Mouse (Mus musculus): Measurements from ENCODE around the gene Il34. TPM values are rescaled to one million over a fixed set of nuclear protein-coding genes. Genes with fewer than 3 reads are reported as not detected.

Il34 gene
- polyA plus RNA-seq, 1 experiment from 2014 or later: 2.6 TPM

DNA sequence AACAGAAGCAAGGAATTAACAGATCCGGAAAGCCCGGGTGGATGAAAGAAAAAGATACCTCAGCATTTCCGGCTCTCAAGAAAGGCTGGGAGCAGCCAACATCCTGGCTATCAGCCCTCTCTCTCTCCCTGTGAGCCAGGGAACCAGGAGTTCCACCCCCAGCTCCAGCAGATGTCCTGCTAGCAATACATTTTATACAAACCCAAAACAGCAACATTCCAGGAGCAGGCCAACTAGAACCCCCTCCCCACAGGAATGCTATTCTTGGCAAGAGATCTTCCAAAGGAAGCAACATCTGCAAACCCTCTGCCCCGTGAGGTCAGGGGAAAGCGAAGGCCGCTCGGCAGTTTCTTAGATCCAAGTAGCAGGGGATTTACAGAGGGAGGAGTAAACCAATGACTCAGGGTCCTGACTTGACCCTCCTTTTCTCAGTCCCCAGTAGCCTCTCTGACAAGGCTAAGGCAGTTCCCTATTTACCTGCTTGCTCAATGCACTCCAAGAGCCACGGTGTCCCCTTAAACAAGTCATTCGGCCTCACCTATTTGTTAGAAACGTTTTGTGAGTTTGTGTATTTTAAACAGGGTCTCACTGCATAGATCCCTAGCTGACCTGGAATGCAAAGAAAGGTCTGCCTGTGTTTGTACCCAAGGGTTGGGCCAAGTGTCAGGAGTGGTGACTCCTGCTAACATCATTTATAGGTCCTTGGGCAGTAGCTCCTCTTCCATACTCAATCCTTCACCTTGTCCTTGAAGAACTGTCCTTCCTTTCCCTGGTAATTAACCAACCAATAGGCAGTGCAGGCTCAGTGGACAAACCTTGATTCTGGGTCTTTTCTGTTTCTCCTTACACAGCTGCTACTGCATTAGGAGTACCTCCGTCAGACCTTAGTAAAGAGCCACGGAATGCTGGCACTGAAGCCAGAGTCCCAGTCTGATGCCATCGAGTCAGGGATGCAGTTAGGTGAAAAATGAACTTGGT is 3.1 kb upstream of the Il34 start:
- Histone ChIP-seq H3K9me3 (no peaks in the 10 kb centered on the region), H3K27ac (replicated peaks) (peak overlapping the region; percentile 33; the same call in 1 of the 2 replicates), H3K27me3 (no peaks in the 10 kb centered on the region), H3K36me3 (peaks cover 55% of the 10 kb centered on the region), H3K9ac (no peak overlapping the region), H3K4me2 (no peak overlapping the region), H3K4me1 (replicated peaks) (no peaks in the 10 kb centered on the region), H3K4me3 (no peak overlapping the region)
- 66% methylated on average over 13 of the region's 13 CpGs for WGBS
- ATAC-seq (ENCODE audit: low read depth): no peak

DNA sequence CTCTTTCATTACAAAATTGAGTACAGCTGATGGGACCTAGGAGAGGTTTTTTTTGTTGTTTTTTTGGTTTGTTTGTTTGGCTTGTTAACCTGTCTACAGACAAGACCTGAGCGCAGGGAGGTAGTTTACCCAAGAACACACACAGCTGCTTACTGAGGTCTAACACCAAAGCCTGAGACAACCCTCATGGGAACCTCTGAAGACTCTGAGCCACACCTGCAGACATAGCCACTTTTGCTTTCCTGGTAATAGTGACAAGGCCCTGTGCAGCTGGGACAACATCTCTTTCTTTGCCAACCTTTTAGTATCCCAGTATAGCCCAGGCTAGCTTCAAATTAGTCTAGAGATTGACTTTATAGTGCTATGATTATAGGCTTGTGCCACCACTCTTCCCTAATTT is 422 bp upstream of the Il34 start:
- Histone ChIP-seq H3K4me2 (no peak overlapping the region), H3K9me3 (no peaks in the 10 kb centered on the region), H3K27me3 (no peaks in the 10 kb centered on the region), H3K27ac (replicated peaks) (no peak overlapping the region), H3K9ac (no peak overlapping the region), H3K4me1 (replicated peaks) (no peaks in the 10 kb centered on the region), H3K4me3 (no peak overlapping the region), H3K36me3 (peaks cover 28% of the 10 kb centered on the region)
- ATAC-seq (ENCODE audit: low read depth): no peak
- WGBS: 96% methylated on average over 1 of the region's 1 CpGs

DNA sequence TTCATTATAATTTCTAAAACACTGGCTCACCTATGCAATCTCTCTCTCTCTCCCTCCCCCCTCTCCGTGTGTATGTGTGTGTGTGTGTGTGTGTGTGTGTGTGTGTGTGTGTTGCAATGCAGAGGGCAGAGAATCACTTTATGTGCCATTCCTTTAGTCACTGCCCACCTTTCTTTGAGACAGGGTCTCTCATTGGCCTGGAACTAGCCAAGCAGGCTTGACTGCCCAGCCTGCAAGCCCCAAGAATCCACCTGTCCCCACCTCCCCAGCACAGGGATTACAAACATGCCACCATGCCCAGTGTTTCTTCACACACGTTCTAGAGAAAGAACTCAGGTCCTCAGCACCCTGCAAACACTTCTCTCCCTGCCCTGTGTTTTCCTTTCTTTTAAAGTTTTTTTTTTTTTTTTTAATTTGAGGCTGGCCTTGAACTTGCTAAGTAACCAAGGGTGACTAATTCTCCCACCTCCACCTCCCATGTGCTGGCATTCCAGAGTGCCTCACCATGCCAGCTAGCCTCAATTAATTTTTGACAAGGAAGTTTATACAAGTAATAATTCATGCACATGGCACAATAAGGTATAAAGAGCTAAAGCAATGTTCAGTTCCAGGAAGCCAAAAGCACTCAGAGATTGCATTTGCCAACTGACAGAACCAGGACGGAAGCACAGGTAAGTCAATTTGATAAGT is 754 bp downstream of the Il34 start:
- no peak overlapping the region for H3K9ac ChIP-seq
- peaks cover 16% of the 10 kb centered on the region for H3K36me3 ChIP-seq
- no peak overlapping the region for H3K4me3 ChIP-seq
- H3K4me2 ChIP-seq: no peak overlapping the region
- H3K9me3 ChIP-seq: no peaks in the 10 kb centered on the region
- H3K27me3 ChIP-seq: no peaks in the 10 kb centered on the region
- ATAC-seq (ENCODE audit: low read depth): no peak
- no peaks in the 10 kb centered on the region for H3K4me1 ChIP-seq (replicated peaks)
- H3K27ac ChIP-seq (replicated peaks): no peak overlapping the region
- WGBS: 68% methylated on average over 3 of the region's 3 CpGs

DNA sequence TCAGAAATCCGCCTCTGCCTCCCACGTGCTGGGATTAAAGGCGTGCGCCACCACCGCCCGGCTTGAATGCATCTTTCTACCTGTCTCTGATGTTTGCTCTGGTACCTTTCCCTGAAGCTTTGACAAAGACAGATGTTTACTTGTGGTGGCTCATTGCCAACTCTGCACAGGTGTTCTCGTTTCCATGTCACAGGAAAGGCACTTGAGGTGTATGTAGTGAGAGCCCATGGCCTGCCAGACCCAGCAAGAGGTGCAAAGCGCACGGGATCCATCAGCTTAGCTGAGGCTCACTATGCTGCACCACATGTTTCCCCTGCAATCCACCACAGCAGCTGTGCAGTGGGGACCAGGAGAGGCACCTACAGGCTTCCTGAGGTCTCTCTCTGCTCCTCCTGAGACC is 1.9 kb downstream of the Il34 start:
- Histone ChIP-seq H3K36me3 (peaks cover 5% of the 10 kb centered on the region; the same call in 1 of the 2 replicates), H3K9ac (no peak overlapping the region), H3K4me3 (no peak overlapping the region), H3K9me3 (no peaks in the 10 kb centered on the region), H3K4me2 (no peak overlapping the region), H3K27me3 (no peaks in the 10 kb centered on the region), H3K27ac (replicated peaks) (no peak overlapping the region), H3K4me1 (replicated peaks) (no peaks in the 10 kb centered on the region)
- no peak for ATAC-seq (ENCODE audit: low read depth)
- WGBS: 90% methylated on average over 9 of the region's 9 CpGs

DNA sequence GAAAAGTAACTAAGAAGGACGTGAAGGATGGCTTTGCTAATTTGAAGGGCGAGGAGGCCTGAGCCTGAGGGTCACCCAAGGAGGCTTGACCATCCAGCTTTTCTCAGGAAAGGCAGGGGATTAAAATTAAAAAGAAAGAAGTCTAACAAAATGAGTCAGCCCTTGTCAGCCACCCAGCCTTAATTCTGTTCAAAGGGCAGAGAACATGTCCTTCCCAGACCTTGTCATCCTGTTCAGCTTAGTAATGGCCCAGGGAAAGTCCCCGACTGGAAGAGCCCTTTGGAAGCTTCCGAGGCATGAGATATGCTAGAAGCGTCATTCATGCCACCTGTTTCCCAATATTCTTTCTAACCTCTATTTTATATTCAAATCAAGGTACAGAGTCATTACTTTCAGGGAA is 2.7 kb downstream of the Il34 start:
- ATAC-seq (ENCODE audit: low read depth): no peak

DNA sequence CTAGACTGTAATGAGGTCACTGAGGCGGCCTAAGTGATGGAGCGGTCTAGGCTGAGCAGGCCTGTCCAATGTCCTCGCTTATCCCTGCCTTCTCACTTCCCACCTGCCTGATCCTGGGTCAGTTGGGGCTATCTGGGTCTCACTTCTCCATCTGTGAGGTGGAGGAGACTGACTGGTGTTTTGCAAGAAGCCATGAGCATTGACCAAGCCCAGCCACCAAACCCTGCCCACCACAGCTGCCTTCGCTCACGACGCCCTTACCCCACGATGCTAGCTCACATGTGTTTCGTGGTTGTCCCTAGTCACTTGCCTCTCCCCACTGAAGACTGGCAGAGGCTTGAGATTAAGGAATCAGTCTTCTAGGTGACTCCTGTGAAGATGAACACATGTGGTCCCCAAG is 8.6 kb downstream of the Il34 start:
- Histone ChIP-seq H3K4me3 (no peak overlapping the region), H3K27ac (replicated peaks) (no peak overlapping the region)
- no peak for ATAC-seq (ENCODE audit: low read depth)

More for the DNA sequence above, 2.7 kb downstream of the Il34 start:
- Histone ChIP-seq H3K9me3 (no peaks in the 10 kb centered on the region), H3K4me1 (replicated peaks) (no peaks in the 10 kb centered on the region), H3K4me3 (no peak overlapping the region), H3K4me2 (no peak overlapping the region), H3K36me3 (no peaks in the 10 kb centered on the region), H3K27me3 (no peaks in the 10 kb centered on the region), H3K27ac (replicated peaks) (no peak overlapping the region), H3K9ac (no peak overlapping the region)
- WGBS: 85% methylated on average over 5 of the region's 5 CpGs

DNA sequence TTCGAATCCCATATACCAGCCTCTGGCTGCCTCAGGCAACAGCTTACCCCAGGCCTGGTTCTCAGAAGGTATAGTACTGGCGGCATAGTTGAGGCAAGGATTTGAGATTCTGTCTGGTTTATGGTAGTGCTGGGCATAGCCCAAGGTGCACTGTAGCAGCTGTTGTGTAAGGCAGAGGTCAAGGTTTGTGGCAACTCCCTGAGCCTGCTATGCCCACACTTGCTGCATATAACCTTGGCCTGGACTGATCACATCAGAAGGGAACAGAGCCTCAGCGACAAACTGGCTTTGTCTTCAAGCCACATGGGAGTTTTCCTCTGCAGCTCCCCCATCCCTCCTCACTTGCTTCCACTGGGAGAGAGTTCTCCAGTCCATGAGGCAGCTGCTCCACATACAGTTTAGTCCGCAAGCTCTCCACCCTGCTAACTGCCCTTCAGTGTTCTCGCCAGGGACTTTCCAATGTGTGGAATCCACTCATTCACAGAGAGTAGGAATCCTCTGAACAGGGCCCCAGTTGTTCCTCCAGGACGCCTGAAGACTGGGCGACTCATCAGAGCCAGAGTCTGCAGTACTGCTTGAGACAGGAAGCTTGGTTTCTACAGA is 11.3 kb downstream of the Il34 start:
- WGBS: 89% methylated on average over 7 of the region's 7 CpGs
- Histone ChIP-seq H3K9ac (no peak overlapping the region), H3K4me1 (replicated peaks) (no peaks in the 10 kb centered on the region), H3K36me3 (no peaks in the 10 kb centered on the region), H3K4me2 (no peak overlapping the region), H3K27me3 (no peaks in the 10 kb centered on the region), H3K27ac (replicated peaks) (no peak overlapping the region), H3K9me3 (no peaks in the 10 kb centered on the region), H3K4me3 (no peak overlapping the region)
- no peak for ATAC-seq (ENCODE audit: low read depth)

More for the DNA sequence above, 8.6 kb downstream of the Il34 start:
- H3K4me1 ChIP-seq (replicated peaks): no peaks in the 10 kb centered on the region
- H3K36me3 ChIP-seq: no peaks in the 10 kb centered on the region
- no peaks in the 10 kb centered on the region for H3K9me3 ChIP-seq
- 95% methylated on average over 8 of the region's 8 CpGs for WGBS
- H3K9ac ChIP-seq: no peak overlapping the region
- no peaks in the 10 kb centered on the region for H3K27me3 ChIP-seq
- H3K4me2 ChIP-seq: no peak overlapping the region

DNA sequence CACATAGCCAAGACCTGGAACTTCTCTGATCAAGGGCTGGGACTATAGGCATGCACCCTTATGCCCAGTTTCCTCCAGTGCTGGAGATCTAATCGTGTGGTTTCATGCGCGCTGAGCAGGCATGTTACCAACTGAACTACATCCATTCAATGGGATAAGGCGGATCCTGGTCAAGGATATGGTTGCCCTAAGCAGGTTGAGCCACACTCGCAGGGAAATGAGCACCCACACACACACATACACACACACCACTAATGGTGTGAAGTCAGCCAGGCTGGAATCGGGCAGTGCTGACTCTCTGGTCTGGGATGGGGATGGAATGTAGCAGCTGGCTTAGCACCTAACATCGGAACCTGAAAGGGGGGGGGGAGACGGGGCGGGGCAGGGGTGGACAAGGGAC is 11.8 kb downstream of the Il34 start:
- Histone ChIP-seq H3K36me3 (no peaks in the 10 kb centered on the region), H3K27ac (replicated peaks) (no peak overlapping the region), H3K4me3 (no peak overlapping the region), H3K9ac (no peak overlapping the region), H3K9me3 (no peaks in the 10 kb centered on the region), H3K4me1 (replicated peaks) (no peaks in the 10 kb centered on the region), H3K4me2 (no peak overlapping the region), H3K27me3 (no peaks in the 10 kb centered on the region)
- no peak for ATAC-seq (ENCODE audit: low read depth)
- WGBS: 91% methylated on average over 9 of the region's 9 CpGs

DNA sequence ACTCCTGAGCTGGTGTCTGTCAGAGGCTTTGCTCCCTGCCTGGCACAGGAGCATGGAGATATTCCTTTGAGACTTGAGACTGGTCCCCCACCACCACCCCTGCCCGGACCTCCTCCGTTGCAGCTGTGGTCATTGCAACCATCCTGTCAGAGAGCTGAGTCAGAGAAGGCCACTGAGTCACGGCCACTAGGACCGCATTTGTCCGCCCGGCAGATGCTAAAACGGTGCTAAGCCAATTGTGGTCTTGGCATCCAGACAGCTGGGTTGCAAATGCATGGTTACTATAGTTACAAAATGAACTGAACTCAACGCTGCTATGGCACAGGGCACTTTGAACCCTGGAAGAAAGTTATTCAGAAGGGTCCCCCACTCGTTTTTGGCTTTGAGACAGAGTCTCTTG is 12.2 kb downstream of the Il34 start:
- no peaks in the 10 kb centered on the region for H3K27me3 ChIP-seq
- no peaks in the 10 kb centered on the region for H3K36me3 ChIP-seq
- H3K27ac ChIP-seq (replicated peaks): no peak overlapping the region
- 82% methylated on average over 9 of the region's 9 CpGs for WGBS
- H3K9ac ChIP-seq: no peak overlapping the region
- no peak overlapping the region for H3K4me2 ChIP-seq
- no peak for ATAC-seq (ENCODE audit: low read depth)
- no peaks in the 10 kb centered on the region for H3K4me1 ChIP-seq (replicated peaks)
- no peak overlapping the region for H3K4me3 ChIP-seq
- no peaks in the 10 kb centered on the region for H3K9me3 ChIP-seq

DNA sequence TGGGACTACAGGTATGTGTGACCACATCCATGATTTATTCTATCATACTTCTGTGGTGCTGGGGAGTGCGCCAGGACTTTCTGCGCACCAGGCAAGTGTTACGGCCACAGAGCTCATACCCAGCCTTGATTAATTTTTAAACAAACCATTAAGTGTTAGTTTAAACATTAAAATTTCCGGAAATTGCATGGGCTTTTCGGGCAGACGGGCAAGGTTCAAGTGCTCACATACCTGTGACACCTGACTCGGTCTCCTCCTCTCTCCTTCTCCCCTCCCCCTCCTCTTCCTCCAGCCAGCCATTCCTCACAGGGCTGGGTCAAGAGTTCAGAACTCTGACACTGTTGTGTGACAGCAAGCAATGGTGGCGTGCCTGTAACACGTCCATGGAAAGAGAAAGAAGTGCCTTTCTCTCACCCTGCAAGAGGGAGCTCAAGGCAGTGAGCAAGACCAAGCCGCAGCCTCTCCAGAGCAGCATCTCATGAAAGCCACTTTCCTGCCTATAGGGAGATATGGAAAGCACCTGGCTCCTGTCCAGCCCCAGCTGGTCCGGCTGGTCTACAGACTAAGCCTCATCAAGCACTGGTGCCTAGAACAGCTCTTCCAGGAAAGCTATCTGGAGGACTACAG is 13.0 kb downstream of the Il34 start:
- no peak overlapping the region for H3K4me2 ChIP-seq
- WGBS: 77% methylated on average over 11 of the region's 11 CpGs
- H3K4me3 ChIP-seq: no peak overlapping the region
- no peaks in the 10 kb centered on the region for H3K4me1 ChIP-seq (replicated peaks)
- no peaks in the 10 kb centered on the region for H3K36me3 ChIP-seq
- H3K27ac ChIP-seq (replicated peaks): no peak overlapping the region
- no peak for ATAC-seq (ENCODE audit: low read depth)
- no peaks in the 10 kb centered on the region for H3K27me3 ChIP-seq
- no peaks in the 10 kb centered on the region for H3K9me3 ChIP-seq
- no peak overlapping the region for H3K9ac ChIP-seq

DNA sequence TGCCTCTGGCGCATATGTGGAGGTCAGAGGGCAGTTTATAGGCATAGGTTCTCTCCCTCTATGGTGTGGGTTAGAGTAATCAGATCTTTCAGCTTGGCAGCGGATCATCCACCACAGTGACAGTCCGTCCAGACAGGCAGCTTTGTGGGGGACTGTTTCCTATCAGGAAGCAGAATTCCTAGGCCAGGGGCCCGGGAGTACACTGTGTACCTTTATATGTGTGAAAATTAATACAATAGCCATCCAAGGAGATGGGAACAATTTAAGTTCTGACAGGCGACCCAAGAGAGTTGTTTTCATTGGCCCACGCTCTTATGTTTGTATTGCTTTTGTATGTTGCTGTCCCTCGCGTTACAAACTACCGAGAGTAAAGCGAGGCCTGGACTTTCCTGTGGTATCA is 14.6 kb downstream of the Il34 start:
- Histone ChIP-seq H3K9me3 (no peaks in the 10 kb centered on the region), H3K36me3 (no peaks in the 10 kb centered on the region), H3K9ac (no peak overlapping the region), H3K27me3 (no peaks in the 10 kb centered on the region), H3K27ac (replicated peaks) (no peak overlapping the region), H3K4me3 (no peak overlapping the region), H3K4me2 (no peak overlapping the region), H3K4me1 (replicated peaks) (no peaks in the 10 kb centered on the region)
- WGBS: 79% methylated on average over 10 of the region's 10 CpGs
- no peak for ATAC-seq (ENCODE audit: low read depth)

DNA sequence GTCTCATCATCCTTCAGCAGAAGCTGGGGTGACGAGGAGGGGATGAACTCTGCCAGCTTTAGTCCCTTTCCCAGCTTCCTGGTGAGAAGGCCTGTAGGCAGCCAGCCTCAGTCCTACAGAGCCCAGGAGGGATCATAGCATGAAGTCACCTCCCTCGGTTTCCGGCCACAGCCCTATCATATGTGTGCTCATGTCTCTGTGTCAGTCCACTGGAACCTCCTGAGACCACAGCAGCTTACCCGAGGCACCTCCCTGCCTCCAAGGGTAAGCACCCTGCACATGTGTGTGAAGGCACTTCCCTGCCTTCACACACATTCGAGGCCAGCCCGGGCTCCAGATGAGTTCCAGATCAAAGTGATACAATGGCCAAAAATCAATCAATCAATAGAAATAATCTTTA is 15.5 kb downstream of the Il34 start:
- Histone ChIP-seq H3K4me3 (no peak overlapping the region), H3K4me2 (no peak overlapping the region), H3K36me3 (no peaks in the 10 kb centered on the region), H3K9ac (no peak overlapping the region), H3K27ac (replicated peaks) (0 out of 2 replicates have a peak overlapping the region, but pooled peaks have one; percentile 28), H3K4me1 (replicated peaks) (no peaks in the 10 kb centered on the region), H3K27me3 (no peaks in the 10 kb centered on the region), H3K9me3 (no peaks in the 10 kb centered on the region)
- WGBS: 68% methylated on average over 6 of the region's 6 CpGs
- ATAC-seq (ENCODE audit: low read depth): no peak
